Mouse (Mus musculus) cerebellum, adult 8-10 months (tissue): ENCODE measurements around the gene Fgfr2.
"Not testable (repeated sequence)": the region's sequence is repeated elsewhere in the genome, so short reads cannot be mapped to it uniquely, and the experiment has no call there.

Experiments
- DNase-seq: peaks from one replicate; pipeline ENCODE4 v3.0.0; 2022

The Fgfr2 gene

DNA sequence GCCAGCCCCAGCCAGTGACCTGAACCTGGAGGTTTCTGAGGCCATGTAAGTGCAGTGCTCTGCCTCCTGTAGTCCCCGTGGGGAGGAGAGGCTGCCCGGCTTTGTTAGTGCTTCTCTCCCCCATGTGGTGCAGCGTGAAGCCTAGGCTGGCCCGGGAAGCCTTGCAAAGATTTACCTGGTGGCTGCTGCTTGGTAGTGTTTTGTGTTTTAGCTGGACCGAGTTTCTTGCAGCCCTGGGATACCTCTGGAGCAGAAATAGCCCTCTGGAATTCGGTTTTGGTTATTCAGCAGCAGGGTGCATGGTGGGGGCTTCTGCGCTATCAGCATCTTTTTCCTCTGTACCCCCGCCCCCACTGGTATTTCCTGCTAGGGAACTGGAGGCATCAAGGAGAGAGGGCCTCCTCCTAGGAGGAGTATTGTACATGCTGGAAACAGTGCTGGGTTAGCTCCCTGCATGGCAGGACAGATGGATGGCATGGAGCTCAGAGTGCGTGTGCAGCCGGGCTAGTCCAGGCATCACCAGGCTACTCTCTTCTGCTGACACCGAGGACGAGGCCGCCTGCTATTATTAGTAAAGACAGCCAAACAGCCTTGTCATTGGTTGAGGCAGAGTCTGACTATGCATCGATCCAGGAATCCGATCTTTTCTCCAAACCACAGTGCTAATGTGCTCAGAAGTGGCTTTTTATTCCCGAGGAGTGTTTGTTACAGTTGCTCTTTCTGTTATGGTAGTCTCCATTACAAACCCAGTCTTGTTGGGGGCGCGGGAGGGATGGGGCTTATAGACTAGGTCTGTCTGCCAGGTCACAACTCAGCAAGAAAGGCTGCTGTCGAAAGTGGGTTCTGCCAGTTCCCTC, 2430.0 kb downstream of the Fgfr2 start:
- peak; percentile 61 for DNase-seq

DNA sequence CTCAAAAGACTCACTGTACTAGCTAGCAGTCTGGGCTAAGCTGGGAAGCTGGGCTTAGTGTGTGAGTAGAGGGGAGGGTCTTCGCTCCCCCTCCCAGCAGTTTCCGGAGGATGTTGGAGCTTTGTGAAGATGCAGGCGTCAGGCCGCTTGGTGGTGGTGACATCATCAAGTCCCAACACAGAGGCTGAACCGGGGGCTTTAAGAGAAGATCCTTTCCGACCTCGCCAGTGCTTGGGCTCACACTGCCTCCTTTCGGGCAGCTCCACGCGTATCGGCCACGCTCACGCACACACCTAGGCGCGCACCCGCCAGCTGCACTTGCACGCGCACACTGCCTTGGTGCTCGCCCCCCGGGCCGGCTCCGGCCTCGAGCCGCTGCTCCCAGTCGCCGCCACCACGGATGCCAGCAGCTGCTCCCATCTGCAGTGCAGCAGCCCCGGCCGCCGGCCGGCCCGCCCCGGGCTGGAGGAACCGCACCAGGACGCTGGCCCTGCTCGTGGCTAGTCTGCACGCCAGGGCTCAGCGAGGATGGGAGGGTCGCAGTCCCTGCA, 2430.7 kb downstream of the Fgfr2 start:
- peak; percentile 76 for DNase-seq

DNA sequence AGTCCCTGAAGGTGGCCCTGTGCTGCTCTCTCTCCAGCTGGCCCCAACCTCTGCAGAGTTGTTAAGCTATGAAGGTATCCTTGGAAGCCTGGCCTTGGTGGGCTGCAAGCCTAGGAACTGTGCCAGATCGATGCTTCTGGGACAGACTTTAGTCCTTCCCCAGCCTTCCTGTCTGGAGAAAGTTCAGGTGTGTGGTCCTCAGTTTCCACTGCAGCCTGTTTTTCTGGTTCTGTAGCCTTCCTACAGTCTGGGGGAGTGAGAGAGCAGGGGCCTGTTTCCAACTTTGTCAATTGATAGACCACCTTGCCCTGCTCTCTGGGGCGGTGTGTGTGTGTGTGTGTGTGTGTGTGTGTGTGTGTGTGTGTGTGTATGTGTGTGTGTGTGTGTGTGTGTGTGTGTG, 2431.2 kb downstream of the Fgfr2 start:
- no peak for DNase-seq

DNA sequence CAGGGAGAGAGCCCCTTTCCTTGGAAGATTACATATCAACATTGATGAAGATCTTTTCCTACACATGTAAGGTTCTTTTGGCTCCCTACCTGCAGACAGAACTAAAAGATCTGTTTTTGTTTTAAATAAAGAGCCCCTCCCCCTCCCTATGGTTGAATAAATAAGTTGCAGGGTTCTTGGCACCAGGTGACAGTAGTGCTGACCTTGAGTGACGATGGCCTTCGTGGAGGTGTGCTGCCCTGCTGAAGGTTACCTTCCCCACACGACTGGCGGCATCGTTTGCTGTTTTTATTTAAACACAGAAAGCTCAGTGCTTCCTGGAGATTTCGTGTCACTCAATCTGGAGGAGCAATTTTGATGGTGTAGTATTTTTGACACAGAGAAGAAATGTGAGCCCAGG, 2432.3 kb downstream of the Fgfr2 start:
- no peak for DNase-seq

DNA sequence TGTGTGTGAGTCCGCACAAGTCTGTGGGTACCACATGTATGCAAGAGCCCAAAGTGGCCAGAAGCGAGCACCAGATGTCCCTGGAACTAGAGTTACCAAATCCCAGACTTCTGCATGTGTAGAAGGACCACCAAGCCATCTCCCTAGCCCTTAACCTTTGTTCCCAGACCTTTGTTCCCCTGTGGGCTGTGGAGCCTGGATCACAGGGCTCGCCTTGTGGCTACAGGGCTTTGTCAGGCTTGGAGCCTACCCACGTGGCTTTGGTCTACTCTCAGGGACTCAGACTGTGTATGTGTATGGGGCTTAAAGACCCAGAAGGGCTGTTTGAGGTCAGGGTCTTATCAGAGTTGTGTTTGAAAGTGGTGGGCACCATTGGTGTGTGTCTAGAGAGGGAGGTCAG, 2434.5 kb downstream of the Fgfr2 start:
- no peak for DNase-seq

DNA sequence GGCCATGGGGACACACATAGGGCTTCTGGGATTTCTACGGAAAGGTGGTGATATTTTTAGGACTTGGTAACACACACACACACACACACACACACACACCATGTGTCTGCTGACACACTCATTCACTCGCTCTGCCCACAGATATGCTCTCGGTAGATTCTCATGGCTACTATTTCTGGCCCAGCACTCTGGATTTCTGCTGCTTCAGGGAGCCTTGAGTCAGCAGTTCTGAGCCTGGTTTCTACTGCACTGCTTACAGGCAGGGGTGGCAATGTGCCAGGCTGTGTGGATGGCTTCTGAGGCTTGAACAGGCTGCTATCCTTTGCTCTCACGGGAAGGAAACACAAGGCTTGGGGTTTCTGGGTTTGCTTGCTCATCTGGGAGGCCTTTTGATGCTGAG, 2441.4 kb downstream of the Fgfr2 start:
- peak; percentile 66 for DNase-seq

DNA sequence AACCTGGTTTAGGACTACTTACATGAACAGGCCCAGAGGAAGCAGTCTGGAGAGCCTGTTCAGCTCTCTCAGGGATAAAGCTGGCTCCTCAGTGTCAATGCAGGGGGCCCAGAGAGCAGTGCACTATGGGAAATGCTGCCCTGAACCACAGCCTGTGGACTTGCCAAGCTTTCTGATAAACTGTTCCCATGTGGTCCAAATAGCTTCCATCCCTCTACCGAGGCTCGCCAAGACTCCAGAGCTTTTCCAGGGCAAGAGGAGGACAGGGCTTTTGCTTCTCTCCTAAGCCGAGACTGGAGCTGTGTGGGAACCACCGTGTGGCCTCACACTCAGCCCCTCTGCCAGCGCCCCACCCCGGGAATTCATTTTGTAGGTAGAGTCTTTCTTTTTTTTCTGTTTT, 2444.7 kb downstream of the Fgfr2 start:
- DNase-seq = no peak

DNA sequence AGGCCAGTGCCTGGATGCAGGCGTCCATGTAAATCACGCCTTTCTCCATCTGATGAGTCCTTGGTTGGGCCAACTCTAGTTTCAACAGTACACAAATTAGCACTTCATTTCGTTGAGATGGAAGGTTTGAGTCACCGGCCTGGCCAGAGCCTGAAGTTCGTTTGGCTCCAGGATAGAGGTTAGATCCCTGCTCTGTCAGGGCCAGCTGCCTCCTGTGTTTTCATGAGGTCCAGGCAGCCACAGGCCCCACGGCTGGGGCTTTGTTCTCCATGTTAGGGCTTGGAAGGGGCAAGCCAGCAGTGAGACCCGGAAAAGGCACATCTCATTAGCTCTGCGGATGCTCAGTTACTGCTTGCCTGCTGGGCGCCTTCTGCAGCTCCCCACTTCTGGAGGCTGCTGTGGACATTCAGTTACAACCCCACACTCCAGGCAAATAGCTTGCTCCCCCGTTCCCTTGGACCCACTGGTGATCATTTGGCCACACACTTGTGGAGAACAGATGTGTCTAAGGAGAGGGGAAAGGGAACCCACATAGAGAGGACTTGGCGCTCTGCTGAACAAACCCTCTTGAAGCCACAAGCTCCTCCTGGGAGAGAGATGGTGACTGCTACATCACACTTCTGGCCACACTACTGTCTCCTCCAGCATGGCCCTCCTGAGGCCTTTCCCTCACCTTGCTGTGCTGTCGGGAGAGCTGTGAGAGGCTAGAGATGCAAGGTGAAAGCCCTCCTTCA, 2445.4 kb downstream of the Fgfr2 start:
- DNase-seq = no peak

DNA sequence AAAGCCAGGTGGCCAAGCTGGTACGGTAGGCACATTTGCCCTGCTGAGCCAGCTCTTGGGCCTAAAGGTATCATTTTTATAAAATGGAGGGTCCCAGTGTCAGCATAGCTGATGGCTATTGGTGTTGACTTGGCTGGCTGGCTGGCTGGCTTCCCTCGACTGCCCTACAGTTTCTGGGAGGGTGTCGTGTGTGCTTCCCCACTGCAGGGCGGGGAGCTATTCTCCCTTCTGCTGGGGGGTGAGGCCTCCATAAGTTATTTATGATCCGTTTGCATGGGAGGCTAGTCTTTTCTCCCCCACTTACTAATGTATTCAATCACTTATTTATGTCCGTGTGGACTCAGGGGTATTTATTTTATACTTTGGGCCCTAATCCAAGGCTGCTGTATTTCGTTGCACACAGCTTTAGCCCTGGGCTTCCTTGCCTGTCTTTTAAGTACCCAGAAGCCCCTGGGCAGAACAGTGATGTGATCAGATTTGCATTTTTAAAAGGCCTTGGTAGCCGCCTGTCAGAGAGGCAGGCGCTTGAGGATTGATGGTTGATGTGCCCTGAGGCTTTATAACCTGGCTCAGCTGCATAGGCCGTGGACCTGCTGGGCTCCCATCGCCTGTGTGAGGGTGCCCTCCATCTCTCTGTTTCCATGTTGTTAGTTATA, 2446.1 kb downstream of the Fgfr2 start:
- no peak for DNase-seq

DNA sequence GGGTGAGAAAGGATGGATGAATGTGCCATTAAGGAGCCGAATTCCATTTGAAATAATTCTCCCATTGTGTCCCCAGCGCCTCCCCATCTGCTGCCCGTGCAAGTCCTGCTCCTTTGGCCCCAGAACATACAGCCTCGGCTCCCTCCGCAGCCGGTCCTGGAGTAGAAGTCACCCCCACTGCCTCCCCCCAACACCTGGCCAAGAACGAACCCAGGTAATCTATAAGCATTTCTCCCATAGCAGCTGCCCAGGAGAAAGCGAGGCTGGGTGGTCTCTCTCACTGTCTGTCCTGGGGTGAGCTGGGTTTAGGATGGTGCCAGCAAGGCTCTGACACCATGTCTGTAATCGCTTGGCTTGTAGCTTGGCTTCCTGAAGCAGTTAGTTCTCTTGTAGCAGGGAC, 2448.6 kb downstream of the Fgfr2 start:
- DNase-seq = no peak

DNA sequence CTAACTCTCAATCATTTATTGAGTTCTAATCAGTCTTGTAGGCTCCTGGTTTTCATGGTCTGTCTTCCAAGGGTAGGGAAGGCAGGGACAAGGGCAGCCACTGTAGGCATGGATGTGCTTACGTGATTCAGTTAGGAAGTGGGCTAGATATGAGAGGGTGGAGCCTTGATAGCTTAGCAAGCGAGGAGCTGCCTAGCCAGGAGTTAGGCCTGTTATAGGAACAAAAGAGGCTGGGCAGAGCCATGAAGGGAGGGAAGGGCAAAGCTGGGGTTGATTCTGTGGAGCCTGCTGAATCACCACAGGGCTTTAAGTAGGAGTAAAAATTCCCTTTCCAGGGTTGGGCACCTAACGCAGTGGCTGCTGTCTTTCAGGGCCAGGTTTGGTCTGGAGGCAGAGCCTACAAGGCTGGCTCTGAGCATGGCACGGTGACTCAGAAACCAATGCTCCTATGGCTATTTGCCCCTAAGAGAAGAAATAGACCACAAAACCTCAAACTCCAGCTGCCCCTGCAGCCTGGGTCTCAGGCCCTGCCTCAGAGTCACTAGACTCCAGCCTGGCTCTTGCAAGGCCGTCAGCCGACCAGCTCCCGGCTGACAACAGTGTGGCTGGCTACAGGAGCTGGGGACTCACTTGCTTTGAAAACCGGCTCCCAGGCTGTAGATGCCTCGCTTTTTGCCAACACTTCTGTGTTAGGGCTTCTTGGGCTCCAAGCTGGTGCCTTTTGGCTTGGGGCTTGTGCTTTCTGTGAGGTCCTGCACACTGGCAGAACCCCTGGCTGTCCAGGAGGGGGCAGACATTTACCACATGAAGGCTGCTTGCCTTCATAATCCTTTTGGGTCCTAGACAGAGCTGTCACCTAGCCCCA, 2449.7 kb downstream of the Fgfr2 start:
- peak; percentile 58 for DNase-seq

DNA sequence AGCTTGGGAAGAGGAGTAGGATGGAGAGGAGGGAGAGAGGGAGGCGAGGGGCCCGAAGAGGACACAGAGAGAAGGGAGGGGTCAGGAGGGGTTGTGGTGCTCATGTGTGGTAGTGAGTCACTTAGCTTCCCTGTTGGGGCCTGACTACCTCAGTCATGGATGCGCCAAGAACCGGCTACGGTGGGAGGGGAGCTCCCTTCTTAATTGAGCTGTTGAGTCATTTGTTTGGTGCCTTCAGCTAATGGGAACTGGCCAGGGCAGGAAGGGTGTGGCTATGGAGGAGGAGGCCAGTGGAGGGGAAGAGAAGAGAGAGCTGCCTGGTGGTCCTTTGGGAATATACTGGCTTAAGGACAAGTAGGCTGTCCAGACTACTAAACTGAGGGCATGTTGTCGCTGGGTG, 2451.8 kb downstream of the Fgfr2 start:
- no peak for DNase-seq

DNA sequence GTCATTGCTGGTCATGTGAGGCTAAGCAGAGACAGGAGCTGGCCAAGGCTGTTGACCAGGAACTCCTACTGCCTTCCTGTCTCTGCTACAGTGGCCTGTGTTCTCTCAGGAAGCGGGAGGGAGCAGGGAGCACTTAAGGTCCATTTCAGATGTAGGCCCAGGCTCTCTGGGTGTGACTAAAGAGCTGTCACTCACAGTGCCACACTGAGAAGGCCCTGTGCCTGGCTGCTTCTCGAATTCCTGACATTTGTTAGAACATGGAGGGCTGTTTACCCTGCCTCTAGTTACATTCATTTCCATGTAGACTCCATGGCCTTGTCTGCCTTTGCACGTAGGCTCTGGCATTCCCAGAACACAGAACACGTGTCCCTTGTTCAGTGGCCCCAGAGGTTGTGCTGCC, 2452.8 kb downstream of the Fgfr2 start:
- DNase-seq = no peak

DNA sequence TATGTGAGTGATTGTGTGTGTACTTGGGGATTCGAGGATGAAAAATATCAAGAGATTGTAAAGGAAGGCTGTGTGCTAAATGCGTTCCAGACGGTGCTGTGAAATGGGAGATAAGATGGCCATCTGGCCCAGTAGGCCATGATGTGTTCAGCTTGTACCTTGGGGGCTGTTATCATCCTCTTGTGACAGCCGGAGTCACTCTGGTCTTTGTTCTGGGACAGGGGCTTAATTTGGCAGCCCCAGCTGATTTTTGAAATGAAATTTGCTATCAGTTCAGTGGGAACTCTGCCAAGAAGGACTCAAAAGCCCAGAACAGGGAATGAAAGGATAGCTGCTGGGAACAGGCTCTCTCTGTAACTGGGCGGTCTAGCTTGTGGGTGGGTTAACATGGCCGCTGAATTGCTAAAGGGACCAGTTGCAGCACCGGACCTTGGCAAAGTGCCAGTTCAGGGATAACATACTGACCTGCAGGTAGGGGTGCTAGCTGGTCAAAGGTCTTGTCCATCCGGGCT, 2453.7 kb downstream of the Fgfr2 start:
- DNase-seq = no peak

DNA sequence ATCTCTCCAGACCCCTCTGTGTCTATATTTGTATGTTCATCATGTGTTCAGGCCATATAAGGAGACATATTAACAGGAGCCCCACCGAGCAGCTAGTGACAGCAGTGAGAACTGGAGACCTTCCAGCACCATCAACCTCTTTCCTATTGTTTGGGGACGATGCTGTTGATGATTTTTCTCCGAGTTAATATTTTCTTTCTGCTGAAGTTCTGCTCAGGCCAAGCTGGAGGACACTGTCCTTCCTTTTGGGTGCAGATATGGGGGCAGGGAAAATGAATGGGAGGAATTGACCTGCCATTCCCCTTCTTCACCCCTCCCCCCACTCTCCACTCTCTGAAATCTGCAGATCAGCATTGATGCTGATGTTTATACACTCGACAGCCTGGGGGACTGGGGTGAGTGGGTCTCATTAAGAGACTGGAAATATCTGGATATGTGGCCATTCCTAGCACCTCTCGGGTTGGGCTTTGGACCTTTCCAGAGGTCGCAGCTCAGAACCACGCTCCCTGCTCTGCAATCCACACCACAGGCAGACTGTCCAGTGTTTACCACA, 2454.3 kb downstream of the Fgfr2 start:
- no peak for DNase-seq

DNA sequence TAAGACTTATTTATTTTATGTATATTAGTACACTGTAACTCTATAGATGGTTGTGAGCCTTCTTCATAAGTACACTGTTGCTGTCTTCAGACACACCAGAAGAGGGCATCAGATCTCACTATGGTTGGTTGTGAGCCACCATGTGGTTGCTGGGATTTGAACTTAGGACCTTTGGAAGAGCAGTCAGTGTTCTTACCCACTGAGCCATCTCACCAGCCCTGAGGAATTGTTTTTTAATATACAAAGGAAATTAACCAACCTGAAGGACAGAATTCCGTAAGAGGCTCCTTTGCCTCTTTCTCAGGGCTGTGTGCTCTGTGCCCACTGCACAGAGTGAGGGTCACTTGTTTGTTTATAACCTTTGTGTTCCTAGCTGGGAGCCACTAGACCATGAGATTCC, 2455.1 kb downstream of the Fgfr2 start:
- not testable (repeated sequence) for DNase-seq

DNA sequence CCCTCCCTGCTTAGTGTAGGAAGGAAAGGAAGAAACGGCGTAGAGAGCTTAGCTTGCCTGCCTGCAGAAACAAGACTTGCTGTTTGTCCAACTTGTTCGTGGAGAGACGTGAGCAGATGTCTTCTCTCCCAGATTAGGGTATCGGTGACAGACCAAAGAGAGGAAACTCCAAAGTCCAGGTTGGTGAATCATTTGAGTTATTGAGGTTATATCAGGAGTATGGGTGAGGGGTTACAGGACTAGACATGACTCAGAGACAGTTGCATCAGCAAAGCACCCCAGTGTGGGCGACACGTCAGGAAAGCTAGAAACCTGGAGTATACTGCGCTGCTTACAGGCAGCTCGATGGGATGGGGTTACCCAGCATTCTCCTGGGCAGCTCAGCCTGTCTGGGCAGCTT, 2457.8 kb downstream of the Fgfr2 start:
- DNase-seq = no peak

DNA sequence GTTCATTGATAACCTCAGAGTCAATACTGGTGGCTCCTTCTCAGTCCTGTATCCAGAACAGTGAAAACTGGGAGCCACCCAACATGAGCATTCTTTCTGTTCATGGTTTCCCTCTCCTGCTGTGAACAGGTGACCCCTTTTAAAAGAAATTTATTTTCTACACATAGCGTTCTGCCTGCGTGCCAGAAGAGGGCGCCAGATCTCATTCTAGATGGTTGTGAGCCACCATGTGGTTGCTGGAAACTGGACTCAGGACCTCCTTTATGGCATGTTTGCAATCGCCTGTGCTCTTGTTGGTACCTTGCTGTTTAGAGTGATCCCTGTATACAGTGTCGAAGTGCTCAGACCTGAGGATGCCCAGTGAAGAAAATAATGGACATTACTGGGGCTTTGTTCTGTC, 2458.5 kb downstream of the Fgfr2 start:
- DNase-seq = no peak

DNA sequence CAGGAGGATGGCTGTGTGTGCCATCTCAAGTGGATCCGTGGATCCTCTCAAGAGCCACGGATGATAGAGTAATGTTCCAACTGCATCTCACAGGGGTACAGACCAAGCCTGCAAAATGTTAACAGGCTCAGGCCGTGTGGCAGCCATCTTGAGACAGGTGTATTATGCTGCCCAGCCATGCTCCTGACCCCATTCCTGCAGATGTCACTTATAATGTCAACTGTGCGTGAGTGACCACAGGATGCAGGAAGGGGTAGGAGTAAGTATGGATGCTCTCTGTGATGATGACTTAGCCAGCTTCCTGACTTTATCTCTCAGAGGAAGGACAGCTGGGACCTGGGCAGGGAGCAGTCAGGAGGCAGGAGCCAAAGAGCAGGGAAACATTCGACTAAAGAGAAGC, 2459.1 kb downstream of the Fgfr2 start:
- no peak for DNase-seq

DNA sequence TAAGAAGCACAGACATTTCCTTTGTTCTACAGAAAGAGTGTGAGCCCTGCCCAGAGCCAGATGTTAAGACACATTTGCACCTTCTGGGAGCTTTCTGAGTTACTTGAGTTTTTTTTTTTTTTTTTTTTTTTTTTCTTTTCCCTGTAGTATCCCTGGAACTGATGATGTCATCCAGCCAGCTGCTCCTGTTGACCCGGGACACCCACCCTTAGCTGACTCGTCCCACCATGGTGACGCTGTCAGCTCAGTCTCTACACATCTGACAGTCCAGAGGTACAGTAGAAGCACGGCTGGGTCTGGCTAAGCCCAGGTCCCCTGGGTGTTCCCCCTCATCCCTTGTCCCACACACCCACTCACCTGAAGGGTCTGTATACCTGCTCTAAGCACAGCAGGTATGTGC, 2460.3 kb downstream of the Fgfr2 start:
- no peak for DNase-seq

DNA sequence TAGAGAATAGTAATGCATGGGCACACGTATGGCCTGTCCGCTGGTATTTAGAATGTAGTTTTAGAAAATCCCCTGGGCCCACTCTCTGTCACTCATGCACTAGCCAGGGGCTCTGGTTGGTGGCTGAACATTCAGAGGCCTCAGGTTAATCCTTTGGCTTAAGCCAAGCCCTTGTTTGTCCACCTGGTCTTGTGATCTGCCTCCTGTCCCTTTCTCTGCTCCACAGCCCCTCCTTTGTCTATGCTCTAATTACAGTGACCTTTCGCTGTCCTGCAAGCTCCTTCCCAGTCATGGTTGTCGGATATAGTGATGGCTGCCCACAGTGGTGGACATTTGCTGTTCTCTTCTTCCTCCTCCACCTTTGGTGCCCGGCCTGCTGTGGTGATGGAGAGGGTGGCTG, 2460.9 kb downstream of the Fgfr2 start:
- DNase-seq = no peak

DNA sequence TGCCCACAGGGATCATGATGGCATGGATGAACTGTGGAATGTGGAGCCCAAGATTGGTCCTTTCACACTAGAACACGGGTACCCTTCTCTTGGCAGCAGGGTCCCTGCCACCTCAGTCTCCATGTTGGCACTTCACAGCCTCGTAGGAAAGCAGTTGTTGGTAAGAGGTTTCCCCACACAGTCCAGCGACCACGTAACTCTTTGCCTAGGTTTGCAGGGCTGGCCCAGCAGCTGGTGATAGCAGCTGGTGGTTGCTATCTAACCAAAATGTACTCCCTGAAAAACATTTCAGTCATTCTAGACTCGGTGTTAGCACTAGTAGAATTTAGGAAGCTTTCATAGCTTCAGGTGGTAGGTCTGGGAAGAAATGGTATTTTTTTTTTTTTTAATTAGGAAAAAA, 2464.0 kb downstream of the Fgfr2 start:
- no peak for DNase-seq
